Mouse (Mus musculus): ENCODE measurements around the gene Brca1. TPM values are rescaled to one million over a fixed set of nuclear protein-coding genes. Genes with fewer than 3 reads are reported as not detected.

Gene Brca1
- polyA plus RNA-seq, 1 experiment from 2014 or later = 14.1 TPM

DNA sequence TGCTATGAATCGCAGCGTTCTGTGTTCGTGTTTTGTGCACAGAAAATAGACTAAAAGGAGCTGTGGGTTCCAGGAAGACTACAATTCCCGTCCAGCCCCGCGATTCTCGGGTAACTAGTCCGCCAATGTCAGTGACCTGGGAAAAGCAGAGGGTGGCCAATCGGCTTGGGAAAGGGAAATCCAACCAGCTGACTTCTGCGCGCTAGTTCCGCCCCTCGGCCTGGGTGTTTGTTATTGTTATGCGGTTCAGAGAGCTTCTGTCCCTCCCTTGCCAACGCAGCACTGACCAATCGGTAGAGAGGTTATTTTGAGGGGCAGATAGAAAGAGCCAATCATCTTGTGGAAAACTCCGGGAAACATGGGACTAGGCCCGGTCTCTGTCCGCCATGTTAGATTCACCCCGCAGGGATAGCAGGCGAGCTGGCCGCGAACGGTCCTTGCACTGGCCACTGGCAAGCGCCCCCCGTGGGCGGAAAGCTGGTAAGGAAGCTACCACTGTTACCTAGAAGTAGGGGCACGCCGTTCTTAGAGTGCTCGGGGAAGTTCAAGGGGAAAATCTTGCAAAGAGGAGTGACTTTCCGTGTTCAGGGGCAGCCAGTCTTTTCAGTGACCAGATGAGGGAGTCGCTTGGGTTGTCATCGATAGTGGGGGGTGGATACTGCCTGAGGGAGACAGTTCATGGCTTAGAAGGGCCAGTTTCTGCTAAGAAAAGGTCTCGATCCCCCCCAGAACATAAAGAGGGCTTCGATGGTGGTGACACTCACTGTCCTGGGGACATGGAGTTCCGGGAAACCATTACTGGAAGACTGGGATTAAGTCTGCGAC lies 933 bp upstream of the Brca1 start:
- peak overlapping the region; percentile 96 for H3K27ac ChIP-seq (ENCODE audit: low read length)
- H3K4me2 ChIP-seq (ENCODE audit: low read depth, low read length) = peak overlapping the region; percentile 87
- peaks cover 16% of the 10 kb centered on the region for H3K4me1 ChIP-seq (replicated peaks; ENCODE audit: control insufficient read depth, insufficient read depth, low read length)
- WGBS = 0% methylated on average over 37 of the region's 37 CpGs
- no peaks in the 10 kb centered on the region for H3K27me3 ChIP-seq (ENCODE audit: control insufficient read depth, insufficient read depth, low read depth, low read length)
- peak overlapping the region; percentile 87 for H3K4me3 ChIP-seq (ENCODE audit: low read length)
- H3K9ac ChIP-seq (ENCODE audit: low read length) = peak overlapping the region; percentile 90
- H3K9me3 ChIP-seq (ENCODE audit: control insufficient read depth, low read length) = no peaks in the 10 kb centered on the region
- ATAC-seq (ENCODE audit: low read depth) = peak; percentile 98
- peaks cover 16% of the 10 kb centered on the region for H3K36me3 ChIP-seq (ENCODE audit: control insufficient read depth, insufficient read depth, low read length)

DNA sequence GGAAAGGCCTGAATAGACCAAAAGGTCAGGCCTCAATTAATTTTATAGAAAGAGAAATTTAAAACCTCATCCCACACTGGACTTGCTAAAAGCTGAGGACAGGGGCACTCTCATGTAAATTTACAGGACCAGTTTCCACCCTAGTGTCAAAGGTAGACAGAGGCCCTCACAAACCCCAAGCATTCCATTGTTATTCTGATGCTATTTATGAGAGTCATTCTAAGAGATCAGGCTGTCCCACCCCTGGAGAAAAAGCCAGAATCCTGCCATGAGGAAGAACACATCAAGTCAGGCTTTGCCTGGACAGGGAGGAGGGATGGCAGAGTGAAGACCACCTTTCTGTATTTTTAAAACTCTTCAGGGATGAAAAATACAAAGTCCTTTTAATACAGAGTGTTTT lies 3.2 kb downstream of the Brca1 start:
- H3K36me3 ChIP-seq (ENCODE audit: control insufficient read depth, insufficient read depth, low read length) = peaks cover 8% of the 10 kb centered on the region
- H3K4me1 ChIP-seq (replicated peaks; ENCODE audit: control insufficient read depth, insufficient read depth, low read length) = peaks cover 7% of the 10 kb centered on the region
- H3K9ac ChIP-seq (ENCODE audit: low read length) = no peak overlapping the region
- H3K9me3 ChIP-seq (ENCODE audit: control insufficient read depth, low read length) = no peaks in the 10 kb centered on the region
- H3K27me3 ChIP-seq (ENCODE audit: control insufficient read depth, insufficient read depth, low read depth, low read length) = no peaks in the 10 kb centered on the region
- H3K4me3 ChIP-seq (ENCODE audit: low read length) = no peak overlapping the region
- no peak overlapping the region for H3K27ac ChIP-seq (ENCODE audit: low read length)
- no peak for ATAC-seq (ENCODE audit: low read depth)
- no peak overlapping the region for H3K4me2 ChIP-seq (ENCODE audit: low read depth, low read length)

DNA sequence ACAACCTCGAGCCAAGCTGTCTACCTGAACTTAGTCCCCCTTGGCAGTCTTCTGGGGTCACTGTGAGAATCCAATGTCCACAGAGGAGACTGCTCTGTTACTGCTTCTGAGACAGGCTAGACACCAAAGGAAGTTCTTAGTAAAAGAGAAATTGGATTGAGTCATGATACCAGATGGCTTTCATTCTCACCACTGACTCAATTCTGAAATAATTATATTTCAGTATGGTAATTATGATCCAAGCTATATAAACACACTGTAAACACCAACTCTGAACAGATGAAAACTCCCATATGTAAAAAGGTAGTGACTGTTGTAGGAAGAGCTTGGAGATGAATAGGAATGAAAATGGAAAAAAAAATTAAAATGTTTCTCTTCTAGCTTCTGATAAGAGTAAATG lies 7.6 kb downstream of the Brca1 start:
- Histone ChIP-seq H3K4me2 (ENCODE audit: low read depth, low read length) (no peak overlapping the region), H3K9me3 (ENCODE audit: control insufficient read depth, low read length) (no peaks in the 10 kb centered on the region), H3K27me3 (ENCODE audit: control insufficient read depth, insufficient read depth, low read depth, low read length) (no peaks in the 10 kb centered on the region), H3K27ac (ENCODE audit: low read length) (peak overlapping the region; percentile 83), H3K36me3 (ENCODE audit: control insufficient read depth, insufficient read depth, low read length) (peaks cover 11% of the 10 kb centered on the region), H3K4me3 (ENCODE audit: low read length) (no peak overlapping the region), H3K4me1 (replicated peaks; ENCODE audit: control insufficient read depth, insufficient read depth, low read length) (0 out of 2 replicates have a peak, but pooled peaks cover 2% of the 10 kb centered on the region), H3K9ac (ENCODE audit: low read length) (no peak overlapping the region)
- WGBS = 77% methylated on average over 1 of the region's 1 CpGs
- ATAC-seq (ENCODE audit: low read depth) = peak; percentile 77

DNA sequence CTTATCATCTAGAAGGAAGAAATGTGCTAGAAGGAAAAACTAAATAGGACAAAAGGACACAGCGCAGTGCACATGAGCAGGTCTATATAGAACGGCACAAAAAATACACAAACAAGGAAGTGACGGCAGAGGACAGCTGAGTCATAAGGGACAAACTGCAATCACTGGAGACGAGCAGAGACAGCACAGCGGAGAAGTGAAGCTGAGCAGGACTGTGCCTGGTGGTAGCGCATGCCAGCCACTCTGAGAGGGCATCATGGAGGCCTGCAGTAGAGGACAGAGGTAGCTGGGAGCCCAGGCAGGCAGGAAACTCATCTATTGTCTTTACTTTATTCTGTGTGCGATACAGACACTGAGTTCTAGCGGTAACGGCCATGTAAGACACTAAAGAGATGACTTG lies 8.2 kb downstream of the Brca1 start:
- ATAC-seq (ENCODE audit: low read depth) = peak; percentile 59
- Histone ChIP-seq H3K9ac (ENCODE audit: low read length) (0 out of 2 replicates have a peak overlapping the region, but pooled peaks have one; percentile 6), H3K27me3 (ENCODE audit: control insufficient read depth, insufficient read depth, low read depth, low read length) (no peaks in the 10 kb centered on the region), H3K36me3 (ENCODE audit: control insufficient read depth, insufficient read depth, low read length) (peaks cover 10% of the 10 kb centered on the region), H3K4me3 (ENCODE audit: low read length) (no peak overlapping the region), H3K4me2 (ENCODE audit: low read depth, low read length) (no peak overlapping the region), H3K4me1 (replicated peaks; ENCODE audit: control insufficient read depth, insufficient read depth, low read length) (0 out of 2 replicates have a peak, but pooled peaks cover 2% of the 10 kb centered on the region), H3K27ac (ENCODE audit: low read length) (peak overlapping the region; percentile 83), H3K9me3 (ENCODE audit: control insufficient read depth, low read length) (no peaks in the 10 kb centered on the region)
- WGBS = 71% methylated on average over 9 of the region's 9 CpGs

DNA sequence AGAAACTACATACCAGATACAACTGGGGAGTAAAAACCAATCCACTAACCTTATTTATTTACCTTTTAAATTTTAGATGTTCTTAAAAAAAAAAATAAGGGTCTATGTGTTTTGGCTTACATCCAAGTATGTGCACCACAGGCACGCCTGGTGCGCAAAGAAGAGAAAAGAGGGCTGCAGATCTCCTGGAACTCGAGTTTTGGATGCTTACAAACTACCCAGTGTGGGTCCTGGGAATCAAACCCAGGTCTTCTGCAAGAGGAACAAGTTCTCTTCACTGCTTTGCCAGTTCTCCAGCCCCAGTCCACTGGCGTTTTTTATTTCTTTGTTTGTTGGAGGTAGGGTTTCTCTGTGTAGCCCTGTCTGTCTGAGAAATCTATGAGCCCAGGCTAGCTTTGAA lies 25.1 kb downstream of the Brca1 start:
- Histone ChIP-seq H3K9me3 (ENCODE audit: control insufficient read depth, low read length) (no peaks in the 10 kb centered on the region), H3K27ac (ENCODE audit: low read length) (no peak overlapping the region), H3K9ac (ENCODE audit: low read length) (no peak overlapping the region), H3K27me3 (ENCODE audit: control insufficient read depth, insufficient read depth, low read depth, low read length) (no peaks in the 10 kb centered on the region), H3K36me3 (ENCODE audit: control insufficient read depth, insufficient read depth, low read length) (peaks cover 24% of the 10 kb centered on the region), H3K4me3 (ENCODE audit: low read length) (no peak overlapping the region), H3K4me2 (ENCODE audit: low read depth, low read length) (no peak overlapping the region), H3K4me1 (replicated peaks; ENCODE audit: control insufficient read depth, insufficient read depth, low read length) (no peaks in the 10 kb centered on the region)
- ATAC-seq (ENCODE audit: low read depth) = no peak
- WGBS = 74% methylated on average over 4 of the region's 4 CpGs

DNA sequence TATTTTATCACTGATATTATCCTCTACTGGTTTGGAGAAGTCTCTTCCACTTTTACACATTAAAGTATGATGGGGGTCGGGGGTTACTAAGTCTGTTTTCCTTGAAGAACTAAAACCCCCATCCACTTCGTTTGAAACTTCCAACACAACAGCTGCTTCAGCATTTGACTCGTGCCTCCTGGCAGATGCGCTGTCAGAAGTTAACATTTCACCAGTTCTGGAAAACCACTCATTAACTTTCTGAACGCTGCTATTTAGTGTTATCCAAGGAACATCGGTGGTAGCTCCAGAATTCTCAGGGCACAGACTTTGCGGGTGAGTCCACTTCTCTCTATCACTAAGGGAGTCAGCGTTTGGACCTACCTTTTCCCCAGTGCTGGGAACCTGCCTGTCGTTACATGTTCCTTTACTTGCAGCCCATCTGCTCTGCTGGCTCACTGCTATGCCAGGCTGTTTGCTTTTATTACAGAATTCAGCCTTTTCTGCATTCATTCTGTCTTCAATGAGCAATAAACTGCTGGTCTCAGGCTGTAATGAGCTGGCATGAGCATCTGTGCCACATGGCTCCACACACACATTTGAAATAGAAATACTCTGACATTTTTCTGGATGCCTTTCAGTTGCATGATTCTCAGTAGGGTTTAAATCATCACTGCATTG lies 25.7 kb downstream of the Brca1 start:
- Histone ChIP-seq H3K4me2 (ENCODE audit: low read depth, low read length) (no peak overlapping the region), H3K4me1 (replicated peaks; ENCODE audit: control insufficient read depth, insufficient read depth, low read length) (no peaks in the 10 kb centered on the region), H3K27me3 (ENCODE audit: control insufficient read depth, insufficient read depth, low read depth, low read length) (no peaks in the 10 kb centered on the region), H3K27ac (ENCODE audit: low read length) (no peak overlapping the region), H3K36me3 (ENCODE audit: control insufficient read depth, insufficient read depth, low read length) (peaks cover 22% of the 10 kb centered on the region), H3K4me3 (ENCODE audit: low read length) (no peak overlapping the region), H3K9me3 (ENCODE audit: control insufficient read depth, low read length) (no peaks in the 10 kb centered on the region), H3K9ac (ENCODE audit: low read length) (no peak overlapping the region)
- 89% methylated on average over 9 of the region's 9 CpGs for WGBS
- ATAC-seq (ENCODE audit: low read depth) = no peak

DNA sequence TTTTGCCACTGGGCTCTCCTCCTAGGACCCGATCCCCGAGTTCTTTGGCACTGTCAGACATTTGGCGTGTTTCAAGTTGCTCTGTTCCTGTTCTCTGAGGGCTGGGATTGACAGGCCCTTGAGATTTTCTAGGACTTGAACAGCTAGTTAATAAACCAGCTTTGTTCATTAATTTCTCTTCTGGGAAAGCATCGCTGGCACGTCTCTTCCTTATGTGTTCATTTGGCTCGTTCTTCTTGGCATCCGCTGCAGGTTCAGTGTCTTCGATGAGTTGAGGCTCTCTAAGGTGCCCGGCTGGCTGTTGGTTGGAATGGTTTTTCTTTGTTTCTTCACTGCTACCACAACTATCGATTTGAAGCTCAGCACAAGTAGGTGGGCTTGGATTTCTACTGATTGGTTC lies 26.7 kb downstream of the Brca1 start:
- 93% methylated on average over 10 of the region's 10 CpGs for WGBS
- Histone ChIP-seq H3K4me1 (replicated peaks; ENCODE audit: control insufficient read depth, insufficient read depth, low read length) (no peaks in the 10 kb centered on the region), H3K4me2 (ENCODE audit: low read depth, low read length) (no peak overlapping the region), H3K9ac (ENCODE audit: low read length) (no peak overlapping the region), H3K27me3 (ENCODE audit: control insufficient read depth, insufficient read depth, low read depth, low read length) (no peaks in the 10 kb centered on the region), H3K27ac (ENCODE audit: low read length) (no peak overlapping the region), H3K36me3 (ENCODE audit: control insufficient read depth, insufficient read depth, low read length) (peaks cover 21% of the 10 kb centered on the region), H3K4me3 (ENCODE audit: low read length) (no peak overlapping the region), H3K9me3 (ENCODE audit: control insufficient read depth, low read length) (no peaks in the 10 kb centered on the region)
- ATAC-seq (ENCODE audit: low read depth) = no peak

DNA sequence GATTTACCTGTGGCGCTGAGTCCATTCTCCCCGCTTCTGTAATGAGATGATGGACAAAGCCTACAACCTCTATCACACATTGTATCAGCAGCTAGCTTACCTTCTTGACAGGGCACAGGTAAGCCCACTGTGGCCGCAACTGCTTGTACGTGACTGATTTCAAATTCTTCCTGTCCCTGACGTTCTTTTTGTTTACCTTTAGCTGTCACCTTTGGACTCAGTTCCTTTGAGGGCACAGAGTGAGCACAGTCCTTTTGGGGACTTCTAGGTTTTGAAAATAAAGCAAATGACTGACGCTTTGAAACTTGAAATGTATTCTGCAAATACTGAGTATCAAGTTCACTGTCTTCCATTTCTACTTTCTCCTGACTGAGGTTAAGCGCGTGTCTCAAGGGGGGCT lies 27.3 kb downstream of the Brca1 start:
- no peaks in the 10 kb centered on the region for H3K9me3 ChIP-seq (ENCODE audit: control insufficient read depth, low read length)
- H3K4me3 ChIP-seq (ENCODE audit: low read length) = no peak overlapping the region
- 82% methylated on average over 8 of the region's 8 CpGs for WGBS
- H3K27me3 ChIP-seq (ENCODE audit: control insufficient read depth, insufficient read depth, low read depth, low read length) = no peaks in the 10 kb centered on the region
- H3K27ac ChIP-seq (ENCODE audit: low read length) = no peak overlapping the region
- no peaks in the 10 kb centered on the region for H3K4me1 ChIP-seq (replicated peaks; ENCODE audit: control insufficient read depth, insufficient read depth, low read length)
- no peak overlapping the region for H3K9ac ChIP-seq (ENCODE audit: low read length)
- H3K4me2 ChIP-seq (ENCODE audit: low read depth, low read length) = no peak overlapping the region
- ATAC-seq (ENCODE audit: low read depth) = no peak
- H3K36me3 ChIP-seq (ENCODE audit: control insufficient read depth, insufficient read depth, low read length) = peaks cover 21% of the 10 kb centered on the region

DNA sequence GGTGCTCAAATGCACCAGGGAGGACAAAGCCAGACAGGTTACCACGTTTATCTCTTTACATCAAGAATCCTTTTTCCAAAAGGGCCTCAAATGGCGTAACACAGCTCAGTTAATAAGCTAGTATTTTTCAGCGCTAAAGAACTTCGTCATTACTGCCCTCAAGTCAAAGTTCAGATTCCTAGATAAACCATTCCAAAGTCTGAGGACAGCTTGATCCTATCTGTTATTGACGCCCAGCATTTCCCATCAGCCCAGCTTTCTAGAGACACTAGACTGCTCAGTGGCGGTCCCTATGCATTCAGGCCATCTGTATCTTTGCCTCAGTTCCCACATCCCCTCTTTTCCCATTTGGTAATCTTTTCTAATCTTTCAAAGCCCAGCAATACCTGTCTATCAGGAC lies 32.4 kb downstream of the Brca1 start:
- no peak for ATAC-seq (ENCODE audit: low read depth)
- WGBS = 83% methylated on average over 6 of the region's 6 CpGs
- H3K4me2 ChIP-seq (ENCODE audit: low read depth, low read length) = no peak overlapping the region
- no peak overlapping the region for H3K9ac ChIP-seq (ENCODE audit: low read length)
- no peaks in the 10 kb centered on the region for H3K4me1 ChIP-seq (replicated peaks; ENCODE audit: control insufficient read depth, insufficient read depth, low read length)
- no peaks in the 10 kb centered on the region for H3K27me3 ChIP-seq (ENCODE audit: control insufficient read depth, insufficient read depth, low read depth, low read length)
- H3K9me3 ChIP-seq (ENCODE audit: control insufficient read depth, low read length) = no peaks in the 10 kb centered on the region
- H3K36me3 ChIP-seq (ENCODE audit: control insufficient read depth, insufficient read depth, low read length) = peaks cover 20% of the 10 kb centered on the region; the same call in 1 of the 2 replicates
- no peak overlapping the region for H3K27ac ChIP-seq (ENCODE audit: low read length)
- no peak overlapping the region for H3K4me3 ChIP-seq (ENCODE audit: low read length)

All from lung, embryonic 16.5 days (tissue).